Mouse (Mus musculus): ENCODE results near the gene Nell2. TPM values are rescaled to one million over a fixed set of nuclear protein-coding genes. Genes with fewer than 3 reads are reported as not detected.

Gene Nell2
- polyA plus RNA-seq, 1 experiment = not detected

GRCm38 (mm10) chr15:95422226-95422950 is 106.0 kb downstream of the Nell2 start:
- TF ChIP-seq GATA1 (IDR thresholded peaks at IDR 0.05; ENCODE audit: low read length) = no peak

- no peak for TF ChIP-seq GATA1 (IDR thresholded peaks at IDR 0.05; ENCODE audit: low read length)
Measured at GRCm38 (mm10) chr15:95418641-95419040, 109.7 kb downstream of the Nell2 start.

- no peak for TF ChIP-seq GATA1 (IDR thresholded peaks at IDR 0.05; ENCODE audit: low read length)
Measured at GRCm38 (mm10) chr15:95411949-95412741, 116.2 kb downstream of the Nell2 start.

GRCm38 (mm10) chr15:95410213-95410843 is 118.0 kb downstream of the Nell2 start:
- TF ChIP-seq GATA1 (IDR thresholded peaks at IDR 0.05; ENCODE audit: low read length) = no peak

- no peak for TF ChIP-seq GATA1 (IDR thresholded peaks at IDR 0.05; ENCODE audit: low read length)
Measured at GRCm38 (mm10) chr15:95390347-95390746, 138.0 kb downstream of the Nell2 start.

GRCm38 (mm10) chr15:95388950-95389349 is 139.4 kb downstream of the Nell2 start:
- no peak for TF ChIP-seq GATA1 (IDR thresholded peaks at IDR 0.05; ENCODE audit: low read length)

- no peak for TF ChIP-seq GATA1 (IDR thresholded peaks at IDR 0.05; ENCODE audit: low read length)
Measured at GRCm38 (mm10) chr15:95380859-95381258, 147.5 kb downstream of the Nell2 start.

- no peak for TF ChIP-seq GATA1 (IDR thresholded peaks at IDR 0.05; ENCODE audit: low read length)
Measured at GRCm38 (mm10) chr15:95370720-95371395, 157.5 kb downstream of the Nell2 start.

GRCm38 (mm10) chr15:95368185-95368584 is 160.2 kb downstream of the Nell2 start:
- no peak for TF ChIP-seq GATA1 (IDR thresholded peaks at IDR 0.05; ENCODE audit: low read length)

GRCm38 (mm10) chr15:95366506-95366905 is 161.9 kb downstream of the Nell2 start:
- TF ChIP-seq GATA1 (IDR thresholded peaks at IDR 0.05; ENCODE audit: low read length) = no peak

- TF ChIP-seq GATA1 (IDR thresholded peaks at IDR 0.05; ENCODE audit: low read length) = no peak
Measured at GRCm38 (mm10) chr15:95354806-95355205, 173.6 kb downstream of the Nell2 start.

GRCm38 (mm10) chr15:95334323-95335296 is 193.7 kb downstream of the Nell2 start:
- no peak for TF ChIP-seq GATA1 (IDR thresholded peaks at IDR 0.05; ENCODE audit: low read length)

GRCm38 (mm10) chr15:95333229-95333628 is 195.1 kb downstream of the Nell2 start:
- TF ChIP-seq GATA1 (IDR thresholded peaks at IDR 0.05; ENCODE audit: low read length) = no peak

GRCm38 (mm10) chr15:95330926-95331325 is 197.4 kb downstream of the Nell2 start:
- TF ChIP-seq GATA1 (IDR thresholded peaks at IDR 0.05; ENCODE audit: low read length) = no peak

All from G1E-ER4 (cell line).